Mouse (Mus musculus) stomach, postnatal 0 days (tissue): ENCODE data around the gene Igsf3. TPM values are rescaled to one million over a fixed set of nuclear protein-coding genes. Genes with fewer than 3 reads are reported as not detected.
A peak's percentile ranks its signal among the peaks of the same experiment; 100 is the strongest.

Experiments used
- ATAC-seq: fragments of 200-750 bp; cut with Nextera tagmentation; 2 replicates; pipeline ENCODE4 v1.8.0; 2017; ENCODE audit not compliant: low FRiP score, low TSS enrichment
- DNase-seq: peaks from one replicate; pipeline ENCODE4 v3.0.0-alpha.2; 2016; ENCODE audit warnings: low spot score
- H3K27ac ChIP-seq: fragments of 300-500 bp; sonication (generic); replicated peaks from 2 replicates; pipeline ENCODE4 v1.5.1; 2014; ENCODE audit warnings: mild to moderate bottlenecking, control low read depth
- H3K27me3 ChIP-seq: fragments of 300-500 bp; sonication (generic); 2 replicates; pipeline ENCODE4 v1.6.1; 2014; ENCODE audit warnings: low read length; ENCODE audit not compliant: control insufficient read depth, insufficient read depth
- H3K36me3 ChIP-seq: fragments of 300-500 bp; sonication (generic); 2 replicates; pipeline ENCODE4 v1.6.1; 2014; ENCODE audit warnings: low read length, mixed read lengths; ENCODE audit not compliant: control insufficient read depth, insufficient read depth
- H3K4me1 ChIP-seq: fragments of 300-500 bp; sonication (generic); replicated peaks from 2 replicates; pipeline ENCODE4 v1.6.1; 2014; ENCODE audit warnings: antibody characterized with exemption; ENCODE audit not compliant: control insufficient read depth, insufficient read depth
- H3K4me2 ChIP-seq: fragments of 300-500 bp; sonication (generic); replicated peaks from 2 replicates; pipeline ENCODE4 v1.6.1; 2014; ENCODE audit warnings: low read depth, mild to moderate bottlenecking, control low read depth, moderate library complexity
- H3K4me3 ChIP-seq: fragments of 300-500 bp; sonication (generic); 2 replicates; pipeline ENCODE4 v1.5.1; 2014; ENCODE audit warnings: low read depth, low read length, control low read depth
- H3K9ac ChIP-seq: fragments of 300-500 bp; sonication (generic); 2 replicates; pipeline ENCODE4 v1.6.1; 2014; ENCODE audit warnings: mild to moderate bottlenecking, low read length, control low read depth, mixed read lengths
- H3K9me3 ChIP-seq: fragments of 300-500 bp; sonication (generic); 2 replicates; pipeline ENCODE4 v1.6.1; 2016; ENCODE audit warnings: low read length; ENCODE audit not compliant: control insufficient read depth
- CTCF ChIP-seq: IDR thresholded peaks from 2 replicates; pipeline ENCODE4 v1.5.1; 2016; ENCODE audit warnings: antibody characterized with exemption, low read depth, mild to moderate bottlenecking, moderate library complexity
- EP300 ChIP-seq: optimal IDR thresholded peaks from 2 replicates; pipeline ENCODE3; 2016; ENCODE audit warnings: antibody characterized with exemption
- WGBS: fragments of 180-500 bp; shearing (Covaris S2); extraction: QIAGEN DNeasy Blood & Tissue Kit; methylation state at CpG from one replicate; pipeline ENCODE4 v1.1.7; 2014; 5-methylcytosine and 5-hydroxymethylcytosine counted together
- polyA plus RNA-seq: library from polyadenylated mRNA; unstranded; fragments of >200 nt; fragmentation: Nextera tagmentation; extraction: Ambion mirVana; gene quantifications from 2 replicates; pipeline ENCODE4 v1.2.1, GENCODE M21; 2015

The Igsf3 gene
- polyA plus RNA-seq, 1 experiment from 2014 or later, result 12.4 TPM

DNA sequence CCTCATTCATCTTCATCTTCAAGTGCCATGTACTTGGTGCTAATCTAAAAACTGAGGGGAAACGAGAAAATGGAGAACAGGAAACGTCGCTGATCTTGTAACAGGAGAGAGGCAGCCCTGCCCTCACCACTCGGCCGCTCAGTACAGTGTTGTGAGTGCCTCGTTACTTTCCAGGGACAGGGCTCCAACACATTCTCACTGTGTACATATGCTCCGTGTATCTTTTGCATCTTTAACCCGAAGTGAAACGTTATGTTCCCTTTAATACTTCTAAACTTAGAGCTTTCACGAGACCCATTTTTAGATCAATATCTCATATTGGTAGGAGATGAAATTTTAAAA, 42.7 kb downstream of the Igsf3 start:
- H3K4me1 ChIP-seq, result peaks cover 2% of the 10 kb centered on the region; the same call in 1 of the 2 replicates
- H3K9me3 ChIP-seq, result no peaks in the 10 kb centered on the region
- ATAC-seq (no peak), DNase-seq (no peak)
- no peaks in the 10 kb centered on the region for H3K27me3 ChIP-seq
- no peak overlapping the region for H3K27ac ChIP-seq
- no peak overlapping the region for H3K4me3 ChIP-seq
- H3K4me2 ChIP-seq, result no peak overlapping the region
- no peak overlapping the region for H3K9ac ChIP-seq
- WGBS, result 63% methylated on average over 10 of the region's 10 CpGs
- H3K36me3 ChIP-seq, result no peaks in the 10 kb centered on the region
- TF ChIP-seq EP300, result no peak
- TF ChIP-seq CTCF, result no peak

DNA sequence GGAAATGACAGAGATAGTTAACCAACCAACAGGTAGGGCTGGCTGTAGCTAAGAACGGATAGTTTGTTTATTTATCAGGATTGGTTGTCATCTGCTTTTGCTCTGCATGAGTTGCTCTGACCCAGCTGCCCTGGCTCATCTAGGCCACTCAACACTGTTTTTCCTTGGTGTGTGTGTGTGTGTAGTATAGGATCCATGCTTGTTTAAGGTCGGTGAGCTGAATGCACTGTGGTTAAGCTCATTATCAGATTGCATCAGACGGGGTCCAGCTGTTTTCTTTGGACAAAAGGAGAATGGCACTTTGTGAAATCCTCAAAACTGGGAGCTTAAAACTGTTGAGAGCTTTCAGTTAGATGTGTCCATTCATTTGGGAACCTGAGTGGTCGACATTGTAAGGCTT, 46.3 kb downstream of the Igsf3 start:
- H3K27me3 ChIP-seq, result no peaks in the 10 kb centered on the region
- H3K9me3 ChIP-seq, result no peaks in the 10 kb centered on the region
- ATAC-seq (no peak), DNase-seq (no peak)
- no peak overlapping the region for H3K4me3 ChIP-seq
- H3K9ac ChIP-seq, result no peak overlapping the region
- H3K27ac ChIP-seq, result no peak overlapping the region
- H3K4me1 ChIP-seq, result peaks cover 2% of the 10 kb centered on the region; the same call in 1 of the 2 replicates
- TF ChIP-seq EP300 (no peak), CTCF (no peak)
- 45% methylated on average over 4 of the region's 4 CpGs for WGBS
- peaks cover 5% of the 10 kb centered on the region; the same call in 1 of the 2 replicates for H3K36me3 ChIP-seq
- no peak overlapping the region for H3K4me2 ChIP-seq

DNA sequence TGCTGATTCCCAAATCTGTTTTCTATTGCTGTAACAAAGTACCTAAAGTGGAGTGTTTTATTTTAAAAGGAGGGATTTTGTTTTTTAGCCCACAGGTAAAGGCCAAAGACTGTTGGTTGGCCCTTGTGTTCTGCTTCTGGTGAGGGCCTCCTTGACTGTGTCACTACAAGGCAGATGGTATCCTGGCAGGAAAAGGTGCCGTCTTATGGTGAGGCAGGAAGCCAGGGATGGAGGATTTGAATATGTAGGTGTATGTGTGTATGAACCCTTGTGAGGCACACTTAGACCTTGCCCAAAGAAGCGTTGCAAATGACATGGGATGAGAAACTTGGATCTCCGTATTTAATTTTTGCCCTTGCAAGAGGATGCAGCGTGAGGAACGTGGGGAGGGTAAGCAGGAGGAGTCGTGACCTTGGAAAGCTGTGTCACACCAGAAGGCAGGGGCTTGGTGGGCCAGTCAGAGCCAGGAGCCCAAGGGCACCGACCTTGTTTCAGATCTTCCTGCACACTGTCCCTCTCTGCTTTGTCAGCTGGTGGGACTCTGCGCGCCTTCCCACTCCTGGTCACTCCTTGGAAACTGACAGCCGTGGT, 47.5 kb downstream of the Igsf3 start:
- DNase-seq (no peak), ATAC-seq (no peak)
- Histone ChIP-seq H3K27ac (no peak overlapping the region), H3K9me3 (no peaks in the 10 kb centered on the region), H3K4me3 (no peak overlapping the region), H3K4me2 (no peak overlapping the region), H3K36me3 (peaks cover 5% of the 10 kb centered on the region; the same call in 1 of the 2 replicates), H3K27me3 (no peaks in the 10 kb centered on the region), H3K4me1 (peaks cover 2% of the 10 kb centered on the region; the same call in 1 of the 2 replicates), H3K9ac (no peak overlapping the region)
- TF ChIP-seq EP300 (no peak), CTCF (no peak)
- 72% methylated on average over 10 of the region's 10 CpGs for WGBS

DNA sequence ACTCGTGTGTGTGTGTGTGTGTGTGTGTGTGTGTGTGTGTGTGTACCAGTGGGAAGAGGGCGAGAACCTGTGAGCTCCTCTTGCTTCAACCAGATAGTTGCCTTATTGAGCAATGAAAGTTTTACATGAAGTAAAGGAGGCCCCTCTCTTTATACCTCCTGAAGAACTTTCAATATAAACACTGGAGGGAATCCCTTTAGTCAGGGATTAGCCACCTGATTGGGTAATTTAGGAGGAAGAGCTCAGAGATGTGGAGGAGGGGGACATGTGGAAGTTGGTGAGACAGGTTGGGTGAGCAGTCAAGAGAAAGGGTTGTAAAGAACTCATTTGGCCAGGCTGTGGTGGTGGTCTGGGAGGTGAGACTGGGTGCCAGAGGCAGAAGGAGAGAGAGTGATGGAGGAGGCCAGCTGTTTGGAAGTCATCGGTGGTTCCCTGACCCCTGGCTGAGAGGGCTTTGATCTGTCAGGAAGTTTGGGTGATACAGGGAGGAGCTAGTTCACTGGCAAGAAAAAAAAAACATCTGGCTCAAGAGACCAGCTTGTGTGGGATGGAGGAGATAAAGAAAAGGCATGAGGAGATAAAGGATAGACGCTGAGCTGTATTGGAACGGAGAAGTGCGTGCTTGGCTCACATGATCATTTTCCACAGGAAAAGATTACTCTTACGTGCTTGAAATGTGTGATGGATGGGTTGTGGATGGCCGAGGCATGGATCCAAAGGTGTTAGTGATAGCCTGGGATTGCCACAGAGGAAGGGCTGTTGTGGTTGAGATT, 53.3 kb downstream of the Igsf3 start:
- ATAC-seq, result peak; percentile 32; the same call in 1 of the 2 replicates
- Histone ChIP-seq H3K4me3 (no peak overlapping the region), H3K27ac (no peak overlapping the region), H3K4me2 (no peak overlapping the region), H3K9ac (no peak overlapping the region), H3K27me3 (no peaks in the 10 kb centered on the region), H3K4me1 (no peaks in the 10 kb centered on the region), H3K36me3 (peaks cover 7% of the 10 kb centered on the region; the same call in 1 of the 2 replicates), H3K9me3 (no peaks in the 10 kb centered on the region)
- 56% methylated on average over 8 of the region's 8 CpGs for WGBS
- TF ChIP-seq CTCF, result no peak
- TF ChIP-seq EP300, result no peak
- no peak for DNase-seq

DNA sequence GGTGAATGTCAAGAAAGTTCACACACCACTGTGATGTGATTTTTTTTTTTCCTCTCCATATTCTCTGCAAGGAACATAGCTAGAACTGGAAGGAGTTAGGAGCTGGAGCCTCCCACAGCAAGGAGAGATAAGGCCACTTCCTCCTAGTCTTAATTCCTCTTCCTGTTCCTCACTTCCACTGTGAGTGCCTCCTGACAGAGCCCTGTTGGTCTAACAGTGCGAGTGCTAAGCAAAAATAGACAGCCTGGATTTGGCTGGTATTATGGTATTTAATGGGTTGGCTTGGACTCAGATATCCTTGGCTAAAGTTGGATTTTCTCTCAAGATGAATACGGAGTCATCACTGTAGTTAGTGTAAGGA, 53.9 kb downstream of the Igsf3 start:
- H3K9me3 ChIP-seq, result no peaks in the 10 kb centered on the region
- no peak overlapping the region for H3K27ac ChIP-seq
- WGBS, result 44% methylated on average over 2 of the region's 2 CpGs
- TF ChIP-seq EP300, result no peak
- no peak for TF ChIP-seq CTCF
- H3K27me3 ChIP-seq, result no peaks in the 10 kb centered on the region
- no peak overlapping the region for H3K9ac ChIP-seq
- ATAC-seq, result no peak
- H3K4me3 ChIP-seq, result no peak overlapping the region
- no peak overlapping the region for H3K4me2 ChIP-seq
- H3K4me1 ChIP-seq, result no peaks in the 10 kb centered on the region
- no peak for DNase-seq
- peaks cover 7% of the 10 kb centered on the region; the same call in 1 of the 2 replicates for H3K36me3 ChIP-seq

DNA sequence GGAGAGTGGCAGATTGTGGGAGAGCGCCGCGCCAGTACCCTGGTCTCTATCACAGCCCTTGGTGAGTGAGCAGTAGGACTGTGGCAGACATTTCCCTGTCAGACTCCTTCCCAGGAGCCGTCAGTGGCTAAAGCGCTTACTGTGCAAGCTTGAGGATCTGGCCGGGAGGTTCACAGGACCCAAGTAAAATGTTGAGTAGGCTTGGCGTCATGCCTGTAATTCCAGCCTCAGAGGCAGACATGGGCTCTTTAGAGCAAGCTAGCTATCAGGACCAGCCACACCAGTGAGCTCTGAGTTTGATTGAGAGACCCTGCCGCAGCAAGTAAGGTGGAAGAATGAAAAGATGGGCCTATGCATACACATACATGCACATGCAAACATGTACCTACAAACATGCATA, 58.8 kb downstream of the Igsf3 start:
- Histone ChIP-seq H3K4me1 (no peaks in the 10 kb centered on the region), H3K27ac (no peak overlapping the region), H3K4me2 (no peak overlapping the region), H3K9me3 (no peaks in the 10 kb centered on the region), H3K4me3 (no peak overlapping the region), H3K36me3 (peaks cover 12% of the 10 kb centered on the region), H3K27me3 (no peaks in the 10 kb centered on the region), H3K9ac (no peak overlapping the region)
- no peak for TF ChIP-seq CTCF
- no peak for TF ChIP-seq EP300
- DNase-seq, result no peak
- 86% methylated on average over 8 of the region's 8 CpGs for WGBS
- ATAC-seq, result no peak
